Mouse (Mus musculus): ENCODE measurements around the gene Sctr.

Gene Sctr

DNA sequence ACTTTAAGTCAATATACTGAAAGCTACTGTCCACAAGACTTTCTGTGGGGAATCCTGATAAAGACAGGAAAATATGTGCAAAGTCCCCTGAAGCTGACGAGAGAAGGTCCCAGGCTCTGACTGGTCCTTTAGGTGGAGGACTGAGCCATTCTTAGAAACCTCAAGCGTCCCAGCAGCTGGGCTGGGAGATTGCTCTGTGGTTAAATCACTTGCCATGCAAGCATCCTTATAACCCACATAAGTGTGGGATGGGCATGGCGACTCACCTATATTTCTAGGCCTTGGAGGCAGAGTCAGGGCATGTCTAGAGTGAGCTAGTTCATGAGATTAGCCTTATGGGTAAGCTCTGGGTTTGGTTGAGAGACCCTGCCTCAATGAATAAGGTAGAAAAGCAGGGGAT is 59.9 kb downstream of the Sctr start:
- DNase-seq (ENCODE audit: low read depth in 2 of 2, low spot score in 2 of 2), result no peak

GRCm38 (mm10) chr1:120069120-120069519 is 62.4 kb downstream of the Sctr start:
- no peak for DNase-seq (ENCODE audit: low read depth in 2 of 2, low spot score in 2 of 2)

- no peak for DNase-seq (ENCODE audit: low read depth in 2 of 2, low spot score in 2 of 2)
These were observed 63.5 kb downstream of the Sctr start for GRCm38 (mm10) chr1:120070168-120070567.

DNA sequence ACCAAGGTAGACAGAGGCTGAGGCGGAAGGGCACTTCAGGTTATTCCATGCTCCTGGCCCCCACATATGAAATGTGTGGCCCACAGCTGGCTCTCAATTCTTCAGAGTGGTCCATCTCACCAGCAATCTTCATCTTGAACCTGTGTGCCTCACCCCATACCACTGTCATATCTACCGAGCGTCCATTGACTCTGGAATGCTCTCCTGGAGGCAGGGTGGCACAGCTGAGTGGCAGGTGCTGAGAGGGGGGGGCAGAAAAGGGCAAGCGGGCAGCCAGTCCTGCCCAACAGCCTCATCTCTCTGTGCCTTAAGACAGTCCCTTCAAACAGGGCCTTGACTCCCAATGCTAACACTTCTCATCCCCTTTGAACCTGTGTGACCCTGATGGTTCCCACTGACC is 64.4 kb downstream of the Sctr start:
- no peak for DNase-seq (ENCODE audit: low read depth in 2 of 2, low spot score in 2 of 2)

DNA sequence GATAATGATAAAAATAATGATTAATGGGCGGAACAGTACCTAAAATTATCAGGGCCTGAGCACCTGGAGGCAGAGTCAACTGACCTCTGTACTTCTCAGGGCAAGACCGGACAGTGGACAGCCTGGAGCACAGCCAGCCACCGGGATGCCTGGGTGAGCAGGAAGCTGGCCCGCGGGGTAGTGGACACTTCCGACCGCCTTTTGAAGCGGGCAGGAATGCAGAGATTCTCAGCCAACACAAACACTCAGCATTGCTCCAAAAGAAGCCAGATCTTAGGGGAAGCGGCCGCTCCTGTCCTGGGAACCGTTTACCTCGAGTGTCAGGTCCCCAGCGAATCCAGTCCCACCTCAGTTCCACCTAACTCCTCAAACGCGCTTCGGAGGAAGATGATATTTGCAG is 66.2 kb downstream of the Sctr start:
- DNase-seq (ENCODE audit: low read depth in 2 of 2, low spot score in 2 of 2), result no peak

DNA sequence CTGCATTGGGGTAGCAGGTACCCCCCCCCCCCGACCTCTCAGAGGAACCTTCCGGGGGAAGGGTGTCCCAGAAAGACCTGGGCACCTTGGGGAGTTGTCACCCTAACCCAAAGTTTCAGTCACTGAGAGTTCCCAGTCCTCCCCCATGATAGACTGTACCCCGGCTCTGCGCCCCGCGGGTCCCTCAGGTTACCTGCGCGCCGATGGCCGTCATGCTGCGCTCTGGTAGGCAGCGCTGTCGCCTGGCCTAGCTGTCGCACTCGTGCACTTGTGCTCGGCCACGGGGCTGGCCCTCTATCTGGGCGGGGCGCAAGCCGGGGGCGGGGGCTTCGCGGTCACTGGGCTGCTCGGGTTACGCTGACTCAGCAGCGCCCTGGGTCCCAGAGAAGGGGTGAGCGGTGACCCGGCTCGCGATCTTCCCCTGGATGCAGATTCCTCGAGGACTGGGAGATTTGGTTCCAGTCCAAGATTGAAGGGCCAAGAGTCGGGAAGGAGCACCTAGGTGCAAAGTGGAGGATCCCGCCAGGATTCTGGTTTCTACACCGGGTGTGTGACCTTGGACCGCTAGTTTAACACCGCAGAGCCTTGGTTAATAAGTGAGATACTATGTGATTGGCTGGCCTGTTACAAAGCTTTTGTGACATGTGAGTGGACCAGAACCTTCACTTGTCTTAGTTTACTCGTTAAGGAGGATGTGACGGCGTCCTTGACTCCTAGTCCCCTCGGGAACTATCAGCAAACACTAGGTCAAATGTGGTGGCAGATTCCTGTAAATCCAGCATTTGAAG is 67.0 kb downstream of the Sctr start, which contains the start of gene Tmem37:
Gene Tmem37 (minus strand): TSS at position 556 of the 788 bp plus-strand sequence.
- DNase-seq (ENCODE audit: low read depth in 2 of 2, low spot score in 2 of 2), result no peak

DNA sequence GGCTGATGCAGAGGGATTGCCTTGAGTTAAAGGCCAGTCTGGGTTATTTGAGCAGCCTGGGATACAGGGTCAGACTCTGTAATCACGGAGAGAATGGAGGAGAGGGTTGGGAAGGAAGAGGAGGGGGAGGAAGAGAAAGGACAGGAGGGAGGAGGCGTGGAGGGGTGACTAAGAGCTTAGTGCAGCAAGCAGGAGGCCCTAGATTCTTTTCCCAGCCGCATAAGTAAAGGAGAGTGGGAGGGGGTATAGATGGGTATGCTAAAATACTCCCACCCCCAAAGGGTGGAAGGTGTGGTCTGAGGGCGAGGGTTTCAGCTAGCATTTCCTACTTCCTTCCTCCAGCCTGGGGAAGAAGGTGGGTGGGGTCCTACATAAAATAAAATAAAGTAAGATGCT is 67.6 kb downstream of the Sctr start:
- DNase-seq (ENCODE audit: low read depth in 2 of 2, low spot score in 2 of 2), result no peak

DNA sequence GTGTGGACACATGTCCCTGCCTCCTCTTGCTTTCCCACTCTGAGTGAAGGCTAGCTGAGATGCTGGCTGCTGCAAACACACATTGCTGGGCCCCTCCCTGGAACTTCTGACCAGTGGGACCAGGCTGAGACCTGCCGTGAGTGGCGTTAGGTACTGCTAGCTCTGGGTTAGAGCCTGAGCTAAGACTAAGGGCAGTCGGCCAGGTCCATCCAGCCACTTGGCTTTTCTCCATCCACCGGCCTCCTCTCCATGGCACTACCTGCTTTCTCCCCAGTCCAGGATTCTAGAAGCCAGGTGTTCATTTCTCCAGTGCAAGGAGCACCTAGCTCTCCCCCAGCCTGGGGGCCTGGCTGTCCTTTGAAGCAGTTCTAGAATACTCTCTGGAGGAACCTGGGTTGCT is 68.2 kb downstream of the Sctr start:
- no peak for DNase-seq (ENCODE audit: low read depth in 2 of 2, low spot score in 2 of 2)

- DNase-seq (ENCODE audit: low read depth in 2 of 2, low spot score in 2 of 2), result no peak
These were observed 68.8 kb downstream of the Sctr start for GRCm38 (mm10) chr1:120075507-120075906.

DNA sequence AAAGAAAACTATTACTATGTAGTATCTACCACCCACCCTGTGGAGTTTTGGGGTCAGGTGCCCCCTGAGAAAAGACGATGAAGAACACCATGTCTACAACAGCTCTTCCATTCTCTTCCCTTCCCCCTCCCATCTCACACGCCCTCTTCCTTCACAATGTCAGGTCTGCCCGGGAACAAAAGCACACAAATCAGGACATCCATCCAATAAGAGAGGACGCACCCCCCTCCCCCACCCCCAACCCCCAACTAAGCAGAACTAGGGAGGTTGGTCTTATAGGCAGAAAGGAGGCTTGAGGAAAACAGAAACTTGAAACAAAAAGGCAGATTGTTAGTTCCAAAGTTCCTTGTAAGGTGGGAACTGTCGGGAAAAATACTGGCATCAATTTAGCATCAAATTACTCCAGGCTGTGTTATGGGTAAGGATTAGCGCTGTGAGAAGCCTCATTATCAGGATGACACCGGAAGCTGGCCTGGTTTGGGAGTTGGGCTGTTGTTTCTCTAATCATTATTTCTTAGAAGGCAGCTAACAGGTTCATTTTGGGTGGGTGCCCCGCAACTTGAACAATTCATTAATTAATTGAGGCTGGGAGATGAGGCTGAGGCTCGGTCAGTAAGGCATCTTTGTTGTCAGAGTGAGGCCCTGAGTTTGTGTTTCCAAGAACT is 71.2 kb downstream of the Sctr start:
- DNase-seq (ENCODE audit: low read depth in 2 of 2, low spot score in 2 of 2), result no peak

GRCm38 (mm10) chr1:120080632-120081031 is 73.9 kb downstream of the Sctr start:
- no peak for DNase-seq (ENCODE audit: low read depth in 2 of 2, low spot score in 2 of 2)

GRCm38 (mm10) chr1:120082957-120083585 is 76.4 kb downstream of the Sctr start:
- DNase-seq (ENCODE audit: low read depth in 2 of 2, low spot score in 2 of 2), result no peak

DNA sequence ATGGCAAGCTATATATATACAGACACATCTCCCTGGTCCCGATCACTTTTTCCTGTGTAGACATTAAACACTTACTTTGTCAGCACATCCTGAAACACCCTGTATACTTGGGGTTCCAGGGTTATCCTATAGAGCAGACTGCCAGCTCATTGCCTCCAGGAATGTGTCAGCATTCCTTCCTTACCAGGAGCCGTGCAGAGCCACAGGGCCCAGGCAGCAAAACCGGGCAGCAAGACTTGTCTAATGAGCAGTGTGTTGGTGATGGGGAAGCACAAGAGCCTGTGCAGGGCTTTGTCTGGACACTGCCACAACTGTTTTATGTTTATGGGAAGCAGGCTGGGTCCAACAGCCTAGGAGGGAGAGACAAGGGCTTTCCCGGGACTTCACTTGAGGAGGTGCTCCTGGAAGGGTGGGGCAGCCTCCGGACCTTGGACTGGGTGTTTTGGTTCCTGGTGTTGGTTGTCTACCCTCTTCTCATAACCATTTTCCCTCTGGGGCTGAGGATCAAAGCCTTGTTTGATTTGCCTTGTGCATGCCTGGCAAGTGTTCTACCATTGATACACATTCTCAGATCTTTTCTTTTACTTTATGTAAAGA is 77.3 kb downstream of the Sctr start:
- no peak for DNase-seq (ENCODE audit: low read depth in 2 of 2, low spot score in 2 of 2)

DNA sequence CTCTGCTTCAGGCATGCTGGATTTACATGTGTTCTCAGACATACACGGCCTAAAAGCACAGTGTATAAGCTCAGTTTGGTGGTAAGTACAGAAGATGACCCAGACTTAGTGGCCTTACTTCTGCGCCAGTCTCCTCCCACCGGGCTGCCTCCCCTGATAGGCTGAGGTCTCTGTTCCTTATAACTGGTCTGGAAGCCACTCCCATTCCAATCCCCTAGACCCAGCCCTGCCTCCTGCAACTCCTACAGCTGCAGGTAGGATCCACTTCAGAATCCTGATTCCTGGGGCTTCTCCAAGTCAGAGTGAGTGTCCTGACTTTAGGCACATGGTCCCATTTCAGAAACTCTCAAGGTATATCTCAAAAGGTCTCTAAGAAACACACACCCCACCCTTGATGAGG is 79.0 kb downstream of the Sctr start:
- no peak for DNase-seq (ENCODE audit: low read depth in 2 of 2, low spot score in 2 of 2)

DNA sequence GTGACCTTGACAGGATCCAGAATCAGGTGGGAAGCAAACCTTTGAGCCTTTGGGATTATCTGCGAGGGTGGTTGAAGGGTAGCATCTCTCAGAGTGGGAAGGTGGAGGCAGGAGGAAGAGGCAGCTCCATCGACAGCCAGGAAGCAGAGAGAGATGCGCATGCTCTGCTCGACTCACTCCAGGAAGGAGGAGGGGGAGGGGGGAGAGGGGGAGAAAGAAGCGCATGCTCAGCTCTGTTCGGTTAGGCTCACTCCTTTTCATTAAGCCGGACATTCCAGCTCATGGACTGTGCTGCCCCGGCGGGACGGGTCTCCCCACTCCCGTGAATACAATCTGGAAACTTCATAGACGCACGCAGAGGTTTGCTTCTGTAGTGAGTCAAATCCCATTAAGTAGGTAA is 80.0 kb downstream of the Sctr start:
- DNase-seq (ENCODE audit: low read depth in 2 of 2, low spot score in 2 of 2), result no peak

DNA sequence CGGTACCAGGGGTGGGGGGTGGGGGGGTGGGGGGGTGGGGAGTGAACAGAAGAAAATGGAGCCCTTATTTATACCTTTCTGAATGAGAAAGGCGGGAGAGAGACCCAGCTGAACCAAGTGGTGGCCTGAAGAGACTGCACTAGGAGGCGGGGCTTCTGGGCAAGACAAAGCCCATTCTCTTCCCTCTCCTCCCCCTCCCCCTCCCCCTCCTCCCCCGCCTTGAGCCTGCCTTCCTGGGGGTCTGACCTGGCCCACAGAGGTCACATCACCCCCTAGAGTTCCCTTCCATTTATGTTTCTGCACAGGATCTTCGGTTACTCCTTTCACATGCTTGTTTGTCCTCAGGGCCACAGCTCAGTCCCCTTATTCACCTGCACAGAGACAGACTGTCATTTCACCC is 82.5 kb downstream of the Sctr start:
- no peak for DNase-seq (ENCODE audit: low read depth in 2 of 2, low spot score in 2 of 2)

GRCm38 (mm10) chr1:120090880-120091570 is 84.3 kb downstream of the Sctr start:
- DNase-seq (ENCODE audit: low read depth in 2 of 2, low spot score in 2 of 2), result no peak

GRCm38 (mm10) chr1:120093482-120094134 is 86.9 kb downstream of the Sctr start:
- DNase-seq (ENCODE audit: low read depth in 2 of 2, low spot score in 2 of 2), result peak; percentile 71 to 79

DNA sequence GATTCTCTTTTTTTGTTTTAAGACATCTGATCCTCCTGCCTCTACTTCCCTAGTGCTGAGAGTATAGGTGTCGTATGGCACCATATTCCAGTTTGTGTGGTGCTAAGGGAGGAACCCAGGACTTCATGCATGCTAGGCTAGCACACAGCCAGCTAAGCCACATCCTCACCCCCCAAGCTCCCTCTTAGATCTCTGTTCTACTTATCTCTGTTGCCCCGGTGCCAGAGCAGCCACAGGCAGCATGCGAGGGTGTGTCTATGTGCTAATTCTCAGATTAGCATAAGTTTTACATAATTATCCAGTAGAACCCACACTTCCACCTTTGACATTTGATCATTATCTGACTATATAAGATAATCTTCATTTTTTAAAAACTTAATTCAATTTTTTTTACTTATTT is 88.2 kb downstream of the Sctr start:
- DNase-seq (ENCODE audit: low read depth in 2 of 2, low spot score in 2 of 2), result no peak

GRCm38 (mm10) chr1:120098327-120098726 is 91.6 kb downstream of the Sctr start:
- DNase-seq (ENCODE audit: low read depth in 2 of 2, low spot score in 2 of 2), result peak; percentile 51 to 57

- no peak for DNase-seq (ENCODE audit: low read depth in 2 of 2, low spot score in 2 of 2)
These were observed 92.8 kb downstream of the Sctr start for GRCm38 (mm10) chr1:120099483-120099882.

Measured in CD8-positive naive resting alpha-beta T cell, adult 2 months (primary cell).